Mouse (Mus musculus): ENCODE measurements at regions not wholly inside any gene's neighbourhood (a gene's known extent, or its start where the extent isn't known, plus 50 kb on each side); places are given as distances from the start of the nearest gene placed in this dataset.
"Not testable (repeated sequence)": the region's sequence is repeated elsewhere in the genome, so short reads cannot be mapped to it uniquely, and the experiment has no call there.

DNA sequence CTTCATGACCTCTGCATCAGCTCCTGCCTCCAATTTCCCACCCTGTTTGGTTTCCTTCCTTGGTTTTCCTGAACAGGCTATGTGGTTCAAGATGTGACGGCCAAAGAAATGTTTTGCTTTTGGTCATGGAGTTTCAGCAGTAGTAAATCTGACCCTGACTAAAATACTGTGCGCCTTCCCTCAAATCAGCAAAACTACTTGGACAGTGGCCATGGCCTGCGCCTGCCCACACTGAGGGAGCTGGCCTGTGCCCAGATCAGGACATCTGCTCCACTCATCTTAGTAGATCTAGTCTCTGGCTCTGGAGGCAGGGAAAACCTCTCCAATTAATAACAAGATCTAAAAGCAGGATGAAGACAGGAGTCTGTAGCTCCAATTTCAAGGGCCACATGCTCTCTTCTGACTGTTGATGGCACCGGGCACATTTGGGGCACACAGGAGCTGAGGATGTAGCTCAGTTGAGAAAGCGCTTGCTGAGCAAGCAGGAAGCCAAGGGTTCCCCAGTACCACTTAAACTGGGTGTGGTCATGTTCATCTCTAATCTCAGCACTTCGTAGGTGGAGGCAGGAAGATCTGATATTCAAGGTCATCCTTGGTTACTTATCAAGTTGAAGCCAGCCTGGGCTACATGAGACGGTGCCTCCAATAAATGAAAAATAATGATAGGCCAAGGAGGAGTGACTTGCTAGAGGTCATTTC is 96.6 kb upstream of the Mrps10 start:
- peak; percentile 83 for DNase-seq

DNA sequence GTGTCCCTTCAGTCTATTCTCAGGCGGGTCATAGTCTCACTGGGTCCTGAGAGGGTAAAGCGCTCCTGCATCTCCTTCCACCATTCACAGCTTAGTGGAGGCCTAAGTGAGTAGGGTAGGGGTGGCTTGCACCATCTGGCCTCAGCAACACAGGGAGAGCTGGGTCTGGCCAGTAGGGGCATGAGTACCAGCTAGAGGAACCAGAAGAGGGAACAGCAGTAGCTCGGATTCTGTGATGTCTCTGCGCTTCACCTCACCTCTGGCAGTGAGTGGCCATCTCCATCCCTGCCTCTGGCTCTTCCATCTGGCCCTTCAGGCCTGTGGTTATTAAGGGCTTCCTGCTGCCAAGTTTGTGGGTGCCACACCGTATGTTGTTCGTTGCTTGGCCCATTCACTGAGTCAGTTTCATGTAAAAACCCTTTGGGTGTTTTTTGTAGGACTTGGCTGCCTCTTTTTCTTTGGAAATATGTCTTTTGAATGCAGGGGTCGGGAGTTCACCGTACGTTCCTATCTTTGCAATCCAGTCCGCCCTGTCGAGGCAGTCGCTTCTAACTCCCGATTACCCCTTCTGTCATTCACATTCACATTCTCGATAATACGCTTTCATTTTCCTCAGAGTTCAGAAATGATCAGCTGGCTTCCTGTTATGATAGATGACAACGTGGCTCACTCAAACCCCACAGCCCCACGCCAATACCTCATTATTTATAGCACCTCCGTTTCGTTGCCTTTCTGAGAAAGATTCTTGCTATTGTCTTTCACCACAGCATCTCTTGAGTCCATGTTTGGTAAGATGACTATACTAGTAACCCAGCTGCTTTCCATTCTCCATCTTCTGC is 99.4 kb upstream of the Mrps10 start:
- DNase-seq = no peak

DNA sequence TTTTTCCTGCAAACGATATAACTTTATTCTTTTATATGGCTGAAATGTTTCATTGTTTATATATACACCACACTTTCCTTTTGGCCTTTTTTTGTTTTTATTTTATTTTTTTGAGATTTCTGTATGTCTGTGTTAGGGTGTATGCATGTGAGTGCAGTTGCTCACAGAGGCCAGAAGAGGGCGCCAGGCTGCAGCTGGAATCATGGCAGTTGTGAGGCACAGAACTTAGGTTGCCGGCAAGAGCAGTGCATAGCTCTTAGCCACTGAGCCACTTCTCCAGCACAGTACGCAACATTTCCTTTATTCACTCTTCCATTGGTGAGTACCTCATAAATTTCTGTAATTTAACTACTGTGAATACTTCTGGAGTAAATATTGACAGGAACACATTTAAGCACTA is 100.8 kb upstream of the Mrps10 start:
- DNase-seq = no peak

DNA sequence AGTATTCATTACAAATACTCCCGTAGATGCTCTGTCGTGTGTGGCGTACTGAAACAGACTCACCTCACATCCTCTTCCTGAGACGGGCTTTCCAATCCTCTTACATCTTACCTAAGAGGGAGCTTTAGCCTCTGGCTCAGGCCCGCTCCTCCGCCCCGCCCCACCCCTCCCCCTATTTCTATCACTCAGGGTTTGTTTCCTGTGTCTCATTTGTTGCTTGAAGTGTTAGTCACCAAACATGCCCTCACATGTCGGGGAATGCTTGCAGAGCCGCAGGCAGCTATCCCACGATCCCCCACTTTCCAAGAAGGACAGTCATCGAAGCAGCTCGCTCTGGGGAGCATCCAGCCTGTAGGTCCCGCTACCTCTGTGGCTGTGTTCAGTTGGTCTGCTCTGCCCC is 101.6 kb upstream of the Mrps10 start:
- no peak for DNase-seq

DNA sequence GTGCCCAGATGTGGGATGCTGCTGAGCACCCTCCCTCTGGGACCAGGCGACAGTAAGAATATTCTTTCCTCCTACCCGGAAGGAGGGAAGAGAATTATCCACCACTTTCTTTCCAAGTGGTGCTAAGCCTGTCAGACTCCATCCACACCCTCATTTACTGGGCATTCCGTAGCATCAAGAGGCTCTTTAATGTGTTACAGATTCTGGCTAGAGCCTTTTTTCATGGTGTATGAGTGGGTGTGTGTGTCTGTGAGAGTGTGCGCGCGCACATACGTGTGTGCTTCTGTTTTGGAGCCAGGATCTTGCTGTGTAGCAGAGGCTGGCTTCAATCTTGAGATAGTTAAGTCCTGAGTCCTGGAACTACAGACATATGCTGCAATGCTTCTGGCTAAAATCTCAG is 102.4 kb upstream of the Mrps10 start:
- DNase-seq = no peak

DNA sequence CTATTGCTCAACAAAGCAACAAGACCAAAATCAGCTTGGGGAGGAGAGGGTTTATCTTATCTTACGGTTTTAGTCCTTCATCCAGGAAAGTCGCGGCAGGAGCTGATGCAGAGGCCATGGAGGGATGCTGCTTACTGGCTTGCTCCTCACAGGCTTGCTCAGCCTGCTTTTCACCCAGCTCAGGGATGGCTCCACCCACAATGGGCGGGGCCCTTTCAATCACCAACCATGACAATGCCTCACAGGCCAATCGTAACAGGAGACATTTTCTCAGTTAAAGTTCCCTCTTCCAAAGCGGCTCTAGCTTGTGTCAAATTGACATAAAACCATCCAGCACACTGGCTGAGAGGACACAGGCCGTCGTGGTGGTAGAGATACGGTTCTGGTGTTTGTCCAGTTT is 105.7 kb upstream of the Mrps10 start:
- DNase-seq = no peak

DNA sequence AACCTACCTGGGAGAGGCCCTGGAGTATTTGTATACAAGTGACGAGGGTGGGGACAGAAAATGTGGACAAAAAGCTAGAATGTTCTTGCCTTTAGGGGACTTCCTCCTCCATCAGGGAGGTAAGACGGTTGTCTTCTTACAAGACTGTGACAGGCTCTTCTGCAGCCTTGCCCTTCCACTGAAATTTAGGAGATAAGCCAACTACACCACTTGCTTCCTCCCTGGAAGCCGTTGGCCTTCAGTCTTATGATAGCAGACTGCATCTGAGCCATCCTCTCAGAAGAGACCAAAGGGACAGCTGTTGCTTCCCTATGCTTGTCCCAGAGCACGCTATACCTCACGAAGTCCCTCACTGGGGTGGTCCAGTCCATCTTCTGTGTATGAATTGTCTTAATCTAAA is 106.5 kb upstream of the Mrps10 start:
- DNase-seq = no peak

DNA sequence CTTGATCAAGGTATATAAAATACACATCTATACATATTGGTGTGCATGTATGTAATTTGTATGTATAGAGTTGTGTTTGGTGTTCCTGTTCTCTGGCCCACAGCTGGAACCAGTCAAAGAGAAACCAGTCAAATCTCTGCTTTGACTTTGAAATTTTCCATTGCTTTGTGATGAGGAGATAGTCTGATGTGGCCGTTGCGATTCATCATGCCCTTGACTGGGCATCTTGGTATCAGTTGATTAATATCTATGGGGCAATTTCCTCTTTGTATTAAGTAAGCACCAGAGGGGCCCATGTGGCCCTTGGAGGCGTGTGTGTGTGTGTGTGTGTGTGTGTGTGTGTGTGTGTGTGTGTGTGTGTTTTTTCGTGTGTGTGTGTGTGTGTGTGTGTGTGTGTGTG is 107.7 kb upstream of the Mrps10 start:
- no peak for DNase-seq

DNA sequence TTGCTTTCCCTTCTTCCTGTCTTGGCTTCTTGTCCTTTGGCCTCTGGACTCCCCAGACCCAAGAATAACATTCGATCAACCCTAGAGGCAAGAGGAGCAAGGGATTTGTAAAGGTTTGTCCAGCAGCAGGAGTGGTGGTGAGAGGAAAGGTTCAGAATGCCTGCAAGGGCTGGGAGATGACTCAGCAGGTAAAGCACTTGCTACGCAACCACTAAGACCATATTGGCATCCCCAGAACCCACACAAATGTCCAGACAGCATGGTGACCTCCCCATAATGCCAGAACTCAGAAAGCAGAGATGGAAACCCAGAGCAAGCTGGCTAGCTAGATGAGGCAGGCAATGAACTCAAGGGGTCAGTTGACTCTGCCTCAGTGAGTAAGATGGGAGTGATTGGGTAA is 110.4 kb upstream of the Mrps10 start:
- no peak for DNase-seq

DNA sequence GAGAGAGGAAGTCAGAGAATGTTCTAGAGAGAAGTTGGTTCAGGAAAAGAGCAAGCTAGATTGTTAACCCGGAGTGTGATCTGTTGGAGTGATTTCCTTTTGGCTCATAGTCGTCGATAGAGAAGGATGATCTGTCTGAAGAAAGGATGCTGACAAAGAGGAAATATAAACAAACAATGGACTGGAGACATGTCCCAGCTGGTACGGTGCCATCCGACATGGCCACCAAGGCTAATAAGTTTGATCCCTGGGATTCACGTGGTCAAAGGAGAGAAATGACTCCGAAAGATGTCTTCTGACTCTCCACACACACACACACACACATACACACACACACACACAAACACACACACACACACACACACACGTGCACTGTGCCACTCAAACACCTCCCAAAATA is 113.5 kb upstream of the Mrps10 start:
- no peak for DNase-seq

DNA sequence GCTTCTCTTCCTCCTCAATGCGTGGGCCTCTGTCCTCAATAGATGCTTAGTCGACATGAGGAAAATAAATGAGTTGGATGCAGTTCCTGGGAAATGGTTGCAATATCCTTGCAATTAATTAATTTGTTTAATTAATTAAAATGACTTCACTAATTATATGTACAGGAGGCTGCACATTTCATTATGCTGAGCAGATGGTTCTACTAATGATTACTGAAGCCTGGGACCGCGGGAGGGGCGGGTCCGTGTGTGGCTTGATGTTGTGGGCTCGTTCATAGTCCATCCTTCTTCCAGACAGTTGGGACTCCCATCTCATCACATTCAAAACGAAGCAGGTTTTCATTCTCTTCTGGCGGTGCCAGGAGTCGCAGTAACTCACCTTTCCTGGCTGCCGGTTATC is 114.7 kb upstream of the Mrps10 start:
- no peak for DNase-seq

DNA sequence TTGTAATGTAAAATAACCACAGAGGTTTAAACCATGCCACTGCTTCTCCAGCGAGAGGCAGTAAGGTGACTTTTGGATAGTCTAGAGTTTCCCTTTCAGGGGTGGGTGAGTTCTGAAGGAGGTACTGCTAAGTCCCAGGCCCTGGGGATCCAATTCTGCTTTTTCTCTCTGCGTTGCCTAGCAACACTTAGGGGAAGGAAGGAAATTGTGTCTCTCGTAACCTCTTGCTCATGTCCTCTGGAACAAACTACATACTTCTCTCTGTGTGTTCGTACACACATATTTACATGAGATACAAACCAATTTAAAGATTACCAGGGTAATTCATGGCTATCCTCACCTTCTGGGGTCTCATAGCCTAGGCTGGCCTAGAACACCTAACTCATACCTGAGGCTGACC is 118.7 kb upstream of the Mrps10 start:
- DNase-seq = no peak

DNA sequence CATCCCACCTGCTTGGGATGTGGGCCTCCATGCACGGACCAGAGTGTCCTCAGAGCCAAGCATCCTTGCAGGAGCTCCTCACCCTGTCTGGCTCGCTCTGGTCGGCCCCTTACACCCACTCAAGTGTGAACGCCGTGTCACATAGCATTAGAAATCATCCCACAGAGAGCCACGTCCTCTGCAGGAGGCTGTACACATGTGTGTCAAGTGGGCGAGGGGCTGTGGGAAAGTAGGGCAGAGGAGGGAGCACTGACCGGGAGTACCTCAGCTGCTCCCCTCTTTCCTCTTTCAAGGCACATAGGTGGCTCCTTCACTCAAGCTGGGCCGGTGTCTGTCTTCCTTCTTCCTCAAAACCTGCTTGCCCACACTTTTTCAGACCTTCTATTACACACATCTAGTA is 119.5 kb upstream of the Mrps10 start:
- DNase-seq = no peak

DNA sequence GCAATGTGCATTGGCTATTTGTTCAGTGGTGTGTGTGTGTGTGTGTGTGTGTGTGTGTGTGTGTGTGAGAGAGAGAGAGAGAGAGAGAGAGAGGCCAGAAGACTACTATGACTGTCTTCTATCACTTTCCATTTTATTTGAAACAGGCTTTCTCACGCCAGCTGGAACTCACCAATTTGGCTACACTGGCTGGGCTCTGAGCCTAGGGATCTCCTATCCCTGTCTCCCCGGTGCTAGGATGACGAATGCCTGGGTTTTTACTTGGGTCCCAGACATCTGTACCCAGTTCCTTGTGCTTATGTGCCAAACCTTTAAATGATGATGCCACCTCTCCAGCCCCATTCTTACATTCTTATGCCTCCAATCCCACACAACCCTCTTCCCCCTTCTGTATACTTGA is 120.6 kb upstream of the Mrps10 start:
- DNase-seq = peak; percentile 50

DNA sequence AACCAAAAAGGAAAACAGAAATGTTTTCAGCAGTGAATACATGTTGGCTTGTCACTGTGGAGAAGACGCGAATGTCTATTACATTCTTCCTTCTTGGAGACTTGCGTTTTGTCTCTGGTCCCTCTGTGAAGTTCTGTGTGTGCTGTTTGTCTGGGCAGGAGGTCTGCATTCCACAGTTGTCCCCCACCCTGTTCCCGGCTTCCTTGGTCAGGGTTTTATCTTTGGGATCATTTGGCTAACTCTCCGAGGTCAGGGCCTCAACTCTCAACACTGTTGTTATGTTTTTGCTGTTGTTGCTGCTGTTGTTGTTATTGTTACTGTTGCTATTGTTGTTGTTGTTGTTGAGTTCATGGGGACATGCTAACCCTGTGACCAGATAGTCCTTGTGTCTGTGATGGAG is 121.2 kb upstream of the Mrps10 start:
- DNase-seq = no peak

DNA sequence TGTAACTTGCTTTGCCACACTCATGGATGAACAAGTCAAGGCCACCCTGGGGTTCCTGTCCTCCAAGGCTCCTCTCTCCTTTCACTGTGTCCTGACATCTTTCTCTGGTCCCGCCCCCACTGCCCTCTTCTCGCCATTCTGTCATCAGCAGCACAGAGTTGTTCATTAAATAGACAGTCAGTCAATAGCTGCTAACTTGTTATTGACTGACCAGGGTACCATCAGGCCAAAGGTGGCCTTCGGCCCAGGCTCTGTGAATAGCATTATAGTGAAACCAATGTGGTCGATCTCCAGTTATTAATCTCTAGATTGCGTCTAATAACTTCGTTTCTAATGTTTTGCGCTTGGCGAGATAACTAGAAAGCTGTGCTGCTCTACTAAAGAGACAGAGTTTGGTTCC is 122.1 kb upstream of the Mrps10 start:
- DNase-seq = no peak

DNA sequence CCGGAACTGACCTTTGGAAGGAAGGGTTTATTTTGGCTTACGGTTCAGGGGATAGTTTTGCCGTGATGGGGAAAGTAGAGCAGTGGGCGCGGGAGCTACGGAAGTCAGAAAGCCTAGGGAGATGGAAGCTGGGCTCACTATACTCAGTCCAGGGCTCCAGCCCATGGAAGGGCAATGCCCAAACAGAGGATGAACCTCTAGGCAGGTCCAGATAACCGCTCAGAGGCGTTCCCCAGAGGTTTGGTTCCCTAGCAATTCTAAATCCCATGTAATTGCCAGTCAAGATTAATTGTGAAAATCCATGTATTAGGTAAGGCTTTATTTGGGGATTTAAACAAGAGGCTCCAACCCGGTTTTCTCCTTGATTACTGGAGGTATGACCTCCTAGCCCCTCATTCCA is 123.1 kb upstream of the Mrps10 start:
- DNase-seq = no peak

DNA sequence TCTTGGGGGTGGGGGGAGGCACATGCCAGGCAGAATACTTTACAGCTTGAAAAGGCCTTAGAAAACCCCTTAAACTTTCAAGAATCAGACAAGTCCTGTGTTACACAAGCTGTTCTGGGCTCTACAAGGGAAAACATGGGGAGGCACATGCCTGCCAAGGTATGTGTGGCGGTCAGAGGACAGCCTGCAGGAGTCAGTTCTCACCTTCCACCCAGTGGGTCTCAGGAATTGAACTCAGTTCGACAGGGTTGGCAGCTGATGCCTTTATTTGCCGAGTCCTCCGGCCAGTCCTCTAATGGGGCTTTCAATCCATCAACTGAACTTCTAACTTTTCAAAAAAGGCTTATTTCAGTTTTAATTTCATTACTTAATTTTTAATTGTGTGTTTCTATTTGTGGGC is 129.6 kb upstream of the Mrps10 start:
- no peak for DNase-seq

DNA sequence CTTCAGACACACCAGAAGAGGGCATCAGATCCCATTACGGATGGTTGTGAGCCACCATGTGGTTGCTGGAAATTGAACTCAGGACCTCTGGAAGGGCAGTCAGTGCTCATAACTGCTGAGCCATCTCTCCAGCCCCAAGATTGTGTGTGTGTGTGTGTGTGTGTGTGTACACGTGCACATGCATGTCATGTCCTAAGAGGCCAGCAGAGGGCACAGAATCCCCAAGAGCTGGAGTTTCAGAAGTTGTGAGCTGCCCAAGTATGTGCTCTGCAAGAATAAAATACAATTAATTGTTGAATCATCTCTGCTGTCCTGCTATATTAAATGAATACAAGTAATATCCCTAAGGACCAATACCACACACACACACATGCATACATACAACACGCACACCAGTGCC is 130.8 kb upstream of the Mrps10 start:
- DNase-seq = not testable (repeated sequence)

DNA sequence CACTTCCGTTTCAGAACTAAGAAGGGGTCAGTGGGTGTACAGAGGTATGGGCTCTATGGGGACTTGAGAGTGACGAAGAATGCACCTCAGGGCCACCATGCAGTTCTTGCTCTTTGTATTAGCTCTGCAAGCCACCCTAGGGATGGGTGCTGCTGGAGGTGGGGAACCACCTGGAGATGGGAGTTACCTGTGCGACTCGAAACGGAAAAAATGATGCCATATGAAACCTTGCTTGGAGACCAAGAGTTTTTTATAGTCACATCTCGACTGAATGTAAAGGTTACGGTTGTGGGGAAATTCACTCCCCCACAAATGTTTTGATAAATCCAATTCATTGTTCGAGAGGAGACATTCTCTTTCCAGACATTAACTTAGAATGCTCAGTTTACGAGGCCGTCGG is 134.3 kb upstream of the Mrps10 start:
- no peak for DNase-seq

DNA sequence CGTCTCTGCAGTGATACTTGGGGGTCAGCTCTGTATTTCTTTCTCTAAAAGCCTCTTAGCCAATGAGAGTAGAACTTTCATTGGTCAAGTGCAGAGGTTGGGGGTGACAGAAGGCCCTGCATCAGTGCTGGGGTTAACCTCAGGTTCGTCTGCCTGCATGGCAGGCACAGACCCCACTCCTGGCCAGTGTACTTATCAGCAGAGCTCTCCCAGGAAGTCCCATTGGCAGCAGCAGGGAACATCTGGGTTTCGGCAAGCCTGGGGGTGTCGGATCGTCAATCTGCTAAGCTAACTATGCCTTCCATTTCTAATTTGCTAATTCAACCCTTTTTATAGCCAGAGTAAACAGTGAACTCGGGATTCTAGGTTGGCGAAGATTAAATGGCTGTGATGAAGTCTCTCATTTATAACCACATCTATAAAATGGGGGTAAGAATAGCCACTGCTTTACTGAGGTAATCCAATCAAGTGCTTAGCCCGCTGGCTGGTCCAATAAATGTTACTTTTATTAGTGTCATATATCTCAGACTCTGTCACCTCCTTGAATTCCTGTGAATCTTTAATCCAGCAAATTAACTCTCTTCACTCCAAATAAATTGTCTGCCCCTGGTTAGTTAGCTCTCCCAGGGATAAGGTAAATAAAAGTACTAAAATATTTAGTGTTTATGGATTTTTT is 135.5 kb upstream of the Mrps10 start:
- DNase-seq = no peak

DNA sequence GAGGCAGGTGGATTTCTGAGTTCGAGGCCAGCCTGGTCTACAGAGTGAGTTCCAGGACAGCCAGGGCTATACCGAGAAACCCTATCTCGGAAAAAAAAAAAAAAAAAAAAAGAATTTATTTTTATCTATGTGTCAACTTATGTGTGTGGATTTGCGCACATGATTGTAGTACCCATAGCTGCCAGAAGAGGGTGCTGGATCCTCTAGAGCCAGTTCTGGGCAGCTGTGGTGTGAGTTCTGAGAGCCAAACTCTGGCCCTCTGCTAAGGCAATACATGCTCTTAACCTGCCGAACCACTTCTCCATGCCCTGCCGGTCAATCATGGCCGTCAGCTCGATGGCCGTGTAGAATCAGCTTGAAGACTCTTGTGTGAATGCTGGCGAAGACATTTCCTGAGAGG is 138.0 kb upstream of the Mrps10 start:
- DNase-seq = no peak

DNA sequence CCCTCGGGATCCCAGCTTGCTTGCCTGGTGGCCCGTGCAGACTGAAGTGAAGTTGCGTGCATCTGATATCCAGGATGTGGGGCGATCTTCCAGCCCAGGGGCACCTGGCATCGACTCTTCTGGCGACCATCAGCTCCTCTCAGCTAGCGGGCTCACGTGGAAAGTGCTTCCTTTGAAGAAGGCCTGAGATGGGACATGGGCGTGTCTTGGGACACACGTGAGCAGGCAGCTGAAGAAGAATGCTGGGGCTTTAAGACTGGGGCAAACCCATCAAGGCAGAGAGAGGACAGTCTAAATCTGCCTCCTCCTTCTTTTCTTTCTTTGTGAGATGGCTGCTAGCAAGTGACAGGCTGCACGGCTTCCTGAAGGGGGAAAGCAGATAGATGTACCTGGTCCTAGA is 142.3 kb upstream of the Mrps10 start:
- no peak for DNase-seq

All from gastrocnemius, postnatal 25 days (tissue).